Mouse (Mus musculus) bone marrow, adult 2 months (tissue): ENCODE data around the gene Slc35g1.

ENCODE experiments used
- CTCF ChIP-seq: fragments of 200-500 bp; IDR thresholded peaks from 2 replicates; pipeline ENCODE4 v1.5.1; 2011; ENCODE audit warnings: low read length, control low read depth; ENCODE audit not compliant: control insufficient read depth, insufficient read depth
- POLR2A ChIP-seq: fragments of 200-500 bp; IDR thresholded peaks from 2 replicates; pipeline ENCODE4 v1.6.1; 2011; ENCODE audit warnings: low read depth, mild to moderate bottlenecking, control low read depth, low read length, borderline replicate concordance; ENCODE audit not compliant: control insufficient read depth

GRCm38 (mm10) chr19:38431326-38431725, 35.5 kb downstream of the Slc35g1 start:
- TF ChIP-seq CTCF (no peak), POLR2A (no peak)
